Mouse (Mus musculus): ENCODE measurements at regions not wholly inside any gene's neighbourhood (a gene's known extent, or its start where the extent isn't known, plus 50 kb on each side); places are given as distances from the start of the nearest gene placed in this dataset.

DNA sequence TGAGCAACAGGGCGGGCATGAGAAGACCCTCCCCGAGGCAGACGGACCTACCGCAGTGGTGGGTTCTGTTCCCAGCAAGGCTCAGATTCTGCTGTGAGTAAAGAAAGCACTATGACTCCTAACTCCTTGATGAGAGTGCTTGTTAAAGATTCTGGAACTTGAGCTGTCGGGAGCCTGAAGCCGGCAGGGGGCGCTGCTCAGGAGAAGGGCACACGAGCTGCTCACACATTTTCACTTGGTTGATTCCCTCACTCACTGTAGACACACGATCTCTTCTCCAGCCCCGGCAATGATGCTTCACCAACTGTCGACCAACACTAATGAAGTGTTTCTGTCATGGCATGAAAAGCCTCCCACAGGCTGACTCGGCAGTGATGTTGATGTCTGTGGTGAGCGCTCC, 185.6 kb downstream of the Gxylt1 start:
- no peak overlapping the region for H3K4me3 ChIP-seq (ENCODE audit: low read depth, low read length)
- no peak overlapping the region for H3K9ac ChIP-seq (replicated peaks; ENCODE audit: low read depth, low read length)
- 29% methylated on average over 13 of the region's 13 CpGs for WGBS
- H3K36me3 ChIP-seq (ENCODE audit: control insufficient read depth, insufficient read depth, low read length): no peaks in the 10 kb centered on the region
- H3K9me3 ChIP-seq (ENCODE audit: control insufficient read depth, low read depth, low read length): no peaks in the 10 kb centered on the region
- H3K4me1 ChIP-seq (ENCODE audit: control insufficient read depth, insufficient read depth, low read length): no peaks in the 10 kb centered on the region
- H3K27ac ChIP-seq (ENCODE audit: low read length): no peak overlapping the region
- no peak overlapping the region for H3K4me2 ChIP-seq (replicated peaks; ENCODE audit: low read depth, low read length)
- no peak for ATAC-seq (ENCODE audit: insufficient number of reproducible peaks, insufficient read depth, low FRiP score, low read depth)
- no peaks in the 10 kb centered on the region for H3K27me3 ChIP-seq (ENCODE audit: control insufficient read depth, insufficient read depth, low read length)

DNA sequence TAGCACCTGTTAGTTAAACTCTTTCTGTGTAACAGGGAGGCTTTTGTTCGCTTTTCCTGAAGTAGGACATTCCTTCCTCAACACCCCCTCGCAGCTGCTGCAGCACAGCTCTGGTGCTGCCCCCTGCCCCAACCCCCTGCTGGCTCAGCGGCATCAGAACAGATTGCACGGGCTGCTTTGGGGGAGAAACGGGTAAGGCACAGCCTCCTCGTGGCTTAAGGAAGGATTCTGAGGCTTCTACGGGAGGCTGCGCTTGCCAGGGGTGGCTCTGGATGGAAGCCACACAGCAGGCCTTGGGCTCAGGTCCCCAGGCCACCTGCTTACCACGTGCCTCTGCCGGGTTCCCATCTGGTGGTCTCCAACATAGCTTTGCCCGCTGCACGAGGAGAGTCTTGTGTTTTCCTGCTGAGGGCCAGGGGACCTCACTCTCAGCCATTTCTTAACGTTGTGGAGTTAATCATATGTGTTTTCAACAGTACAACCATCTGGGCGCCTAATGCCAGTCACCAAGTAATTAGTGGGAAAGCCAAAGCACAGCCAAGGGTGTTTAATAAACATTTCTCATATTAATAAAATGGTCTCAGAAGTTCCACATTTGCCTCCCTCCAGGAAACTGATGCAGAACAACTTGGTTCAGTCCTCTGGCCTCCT, 189.9 kb downstream of the Gxylt1 start:
- 57% methylated on average over 14 of the region's 14 CpGs for WGBS
- ATAC-seq (ENCODE audit: insufficient number of reproducible peaks, insufficient read depth, low FRiP score, low read depth): no peak
- no peak overlapping the region for H3K27ac ChIP-seq (ENCODE audit: low read length)
- no peaks in the 10 kb centered on the region for H3K27me3 ChIP-seq (ENCODE audit: control insufficient read depth, insufficient read depth, low read length)
- no peaks in the 10 kb centered on the region for H3K4me1 ChIP-seq (ENCODE audit: control insufficient read depth, insufficient read depth, low read length)
- no peak overlapping the region for H3K4me2 ChIP-seq (replicated peaks; ENCODE audit: low read depth, low read length)
- H3K9ac ChIP-seq (replicated peaks; ENCODE audit: low read depth, low read length): no peak overlapping the region
- no peaks in the 10 kb centered on the region for H3K36me3 ChIP-seq (ENCODE audit: control insufficient read depth, insufficient read depth, low read length)
- no peak overlapping the region for H3K4me3 ChIP-seq (ENCODE audit: low read depth, low read length)
- H3K9me3 ChIP-seq (ENCODE audit: control insufficient read depth, low read depth, low read length): no peaks in the 10 kb centered on the region

GRCm38 (mm10) chr15:93074070-93074469, 200.9 kb downstream of the Gxylt1 start:
- Histone ChIP-seq H3K9ac (replicated peaks; ENCODE audit: low read depth, low read length) (no peak overlapping the region), H3K4me3 (ENCODE audit: low read depth, low read length) (no peak overlapping the region), H3K27me3 (ENCODE audit: control insufficient read depth, insufficient read depth, low read length) (no peaks in the 10 kb centered on the region), H3K27ac (ENCODE audit: low read length) (no peak overlapping the region), H3K4me1 (ENCODE audit: control insufficient read depth, insufficient read depth, low read length) (no peaks in the 10 kb centered on the region), H3K9me3 (ENCODE audit: control insufficient read depth, low read depth, low read length) (no peaks in the 10 kb centered on the region), H3K4me2 (replicated peaks; ENCODE audit: low read depth, low read length) (no peak overlapping the region), H3K36me3 (ENCODE audit: control insufficient read depth, insufficient read depth, low read length) (no peaks in the 10 kb centered on the region)
- no peak for ATAC-seq (ENCODE audit: insufficient number of reproducible peaks, insufficient read depth, low FRiP score, low read depth)
- 56% methylated on average over 6 of the region's 6 CpGs for WGBS

DNA sequence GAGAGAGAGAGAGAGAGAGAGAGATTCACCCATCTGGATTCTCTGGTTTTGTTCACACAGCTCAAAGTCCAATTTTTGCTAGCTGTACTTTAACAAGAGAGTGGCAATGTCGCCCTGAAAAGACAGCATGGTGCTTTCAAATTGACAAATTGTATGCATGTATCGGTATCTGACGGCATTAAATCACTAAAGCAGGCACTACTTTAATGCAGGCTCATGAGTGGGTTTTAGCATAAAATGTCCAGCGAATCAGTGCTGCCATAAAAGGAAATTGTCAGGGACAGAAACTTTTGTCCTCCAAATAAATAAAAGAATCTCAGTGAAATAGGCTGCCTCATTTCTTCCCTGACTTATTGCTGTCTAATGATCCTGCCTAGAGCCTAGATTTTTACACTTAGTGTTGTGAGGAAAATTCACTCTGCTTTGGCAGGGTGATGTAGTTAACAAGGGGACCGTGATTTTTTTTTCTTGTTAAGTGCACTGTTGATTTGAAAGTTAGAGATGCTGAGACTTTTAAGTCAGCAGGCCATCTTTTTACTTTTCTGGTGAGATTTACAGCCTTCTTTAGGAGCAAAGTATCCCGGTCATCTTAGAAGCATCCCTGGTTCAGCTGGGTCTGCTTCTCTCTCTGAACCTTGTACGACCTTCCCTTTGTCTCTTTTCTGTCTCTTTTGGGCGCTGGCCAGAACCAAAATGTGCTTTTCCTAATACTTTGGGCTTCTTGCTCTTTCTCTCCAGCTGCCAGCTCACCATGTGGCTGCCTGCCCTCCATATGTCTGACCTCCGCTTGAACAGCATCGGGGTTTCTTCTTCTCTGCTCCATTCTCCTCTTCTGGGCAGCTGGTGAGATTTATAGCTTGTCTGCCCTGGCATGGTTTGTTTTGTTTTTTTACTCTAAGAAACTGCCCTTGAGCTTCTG, 212.5 kb downstream of the Gxylt1 start:
- H3K27me3 ChIP-seq (ENCODE audit: control insufficient read depth, insufficient read depth, low read length): no peaks in the 10 kb centered on the region
- ATAC-seq (ENCODE audit: insufficient number of reproducible peaks, insufficient read depth, low FRiP score, low read depth): no peak
- no peak overlapping the region for H3K9ac ChIP-seq (replicated peaks; ENCODE audit: low read depth, low read length)
- no peaks in the 10 kb centered on the region for H3K36me3 ChIP-seq (ENCODE audit: control insufficient read depth, insufficient read depth, low read length)
- H3K4me2 ChIP-seq (replicated peaks; ENCODE audit: low read depth, low read length): no peak overlapping the region
- no peaks in the 10 kb centered on the region for H3K9me3 ChIP-seq (ENCODE audit: control insufficient read depth, low read depth, low read length)
- no peak overlapping the region; the same call in 1 of the 2 replicates for H3K27ac ChIP-seq (ENCODE audit: low read length)
- no peaks in the 10 kb centered on the region for H3K4me1 ChIP-seq (ENCODE audit: control insufficient read depth, insufficient read depth, low read length)
- no peak overlapping the region for H3K4me3 ChIP-seq (ENCODE audit: low read depth, low read length)
- WGBS: 41% methylated on average over 10 of the region's 10 CpGs

- no peak for ATAC-seq (ENCODE audit: insufficient number of reproducible peaks, insufficient read depth, low FRiP score, low read depth)
- no peak overlapping the region for H3K4me2 ChIP-seq (replicated peaks; ENCODE audit: low read depth, low read length)
- no peak overlapping the region for H3K4me3 ChIP-seq (ENCODE audit: low read depth, low read length)
- 87% methylated on average over 3 of the region's 3 CpGs for WGBS
- H3K27me3 ChIP-seq (ENCODE audit: control insufficient read depth, insufficient read depth, low read length): no peaks in the 10 kb centered on the region
- no peaks in the 10 kb centered on the region for H3K9me3 ChIP-seq (ENCODE audit: control insufficient read depth, low read depth, low read length)
- H3K36me3 ChIP-seq (ENCODE audit: control insufficient read depth, insufficient read depth, low read length): no peaks in the 10 kb centered on the region
- no peaks in the 10 kb centered on the region for H3K4me1 ChIP-seq (ENCODE audit: control insufficient read depth, insufficient read depth, low read length)
- no peak overlapping the region for H3K27ac ChIP-seq (ENCODE audit: low read length)
- no peak overlapping the region for H3K9ac ChIP-seq (replicated peaks; ENCODE audit: low read depth, low read length)
Measured at GRCm38 (mm10) chr15:93053471-93053870, 221.5 kb downstream of the Gxylt1 start.

DNA sequence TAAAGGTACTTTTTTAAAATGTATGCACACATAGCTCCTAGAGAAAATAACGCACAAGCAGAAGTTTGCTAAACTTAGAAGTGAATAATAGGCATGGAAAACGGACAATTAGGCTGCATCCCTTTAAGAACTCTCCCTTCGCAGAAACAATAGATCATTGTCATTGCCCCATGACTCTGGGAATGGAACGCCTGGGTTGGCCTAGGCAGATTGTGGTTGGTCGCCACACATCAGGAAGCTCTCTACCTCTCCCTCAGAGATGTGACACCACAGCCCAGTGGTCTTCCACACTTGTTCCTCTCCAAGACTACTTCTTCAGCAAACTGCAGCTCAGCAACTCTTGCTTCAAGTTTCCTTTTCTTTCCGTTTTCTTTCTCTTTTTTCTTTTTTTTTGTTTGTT, 247.8 kb downstream of the Gxylt1 start:
- Histone ChIP-seq H3K4me1 (ENCODE audit: control insufficient read depth, insufficient read depth, low read length) (no peaks in the 10 kb centered on the region), H3K9me3 (ENCODE audit: control insufficient read depth, low read depth, low read length) (no peaks in the 10 kb centered on the region), H3K27me3 (ENCODE audit: control insufficient read depth, insufficient read depth, low read length) (no peaks in the 10 kb centered on the region), H3K9ac (replicated peaks; ENCODE audit: low read depth, low read length) (no peak overlapping the region), H3K4me3 (ENCODE audit: low read depth, low read length) (no peak overlapping the region), H3K36me3 (ENCODE audit: control insufficient read depth, insufficient read depth, low read length) (no peaks in the 10 kb centered on the region), H3K27ac (ENCODE audit: low read length) (no peak overlapping the region), H3K4me2 (replicated peaks; ENCODE audit: low read depth, low read length) (no peak overlapping the region)
- ATAC-seq (ENCODE audit: insufficient number of reproducible peaks, insufficient read depth, low FRiP score, low read depth): no peak
- WGBS: 41% methylated on average over 6 of the region's 6 CpGs

GRCm38 (mm10) chr15:93026456-93027078, 248.4 kb downstream of the Gxylt1 start:
- Histone ChIP-seq H3K9me3 (ENCODE audit: control insufficient read depth, low read depth, low read length) (no peaks in the 10 kb centered on the region), H3K4me1 (ENCODE audit: control insufficient read depth, insufficient read depth, low read length) (no peaks in the 10 kb centered on the region), H3K9ac (replicated peaks; ENCODE audit: low read depth, low read length) (no peak overlapping the region), H3K36me3 (ENCODE audit: control insufficient read depth, insufficient read depth, low read length) (no peaks in the 10 kb centered on the region), H3K27ac (ENCODE audit: low read length) (no peak overlapping the region), H3K27me3 (ENCODE audit: control insufficient read depth, insufficient read depth, low read length) (no peaks in the 10 kb centered on the region), H3K4me2 (replicated peaks; ENCODE audit: low read depth, low read length) (no peak overlapping the region), H3K4me3 (ENCODE audit: low read depth, low read length) (no peak overlapping the region)
- no peak for ATAC-seq (ENCODE audit: insufficient number of reproducible peaks, insufficient read depth, low FRiP score, low read depth)
- 55% methylated on average over 11 of the region's 11 CpGs for whole genome bisulfite sequencing

DNA sequence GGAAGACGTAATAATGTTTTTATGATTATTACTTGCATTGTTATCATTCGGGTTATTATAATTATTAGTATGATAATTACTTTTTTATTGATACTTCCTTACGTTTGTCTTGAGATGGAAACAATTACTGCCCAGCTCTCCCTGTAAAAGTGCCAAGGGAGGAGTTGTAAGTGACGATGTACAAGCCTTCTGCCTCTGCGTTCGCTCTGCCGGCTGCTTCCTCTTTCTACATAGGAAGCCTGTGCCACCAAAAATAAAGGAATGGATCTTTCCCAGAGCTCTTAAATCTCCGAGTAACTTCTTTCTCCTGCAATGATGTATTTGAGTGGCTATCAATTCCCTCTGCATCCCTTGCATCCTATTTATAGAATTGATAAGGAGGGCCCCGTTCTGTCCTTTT, 249.2 kb downstream of the Gxylt1 start:
- no peaks in the 10 kb centered on the region for H3K9me3 ChIP-seq (ENCODE audit: control insufficient read depth, low read depth, low read length)
- no peak overlapping the region for H3K27ac ChIP-seq (ENCODE audit: low read length)
- no peaks in the 10 kb centered on the region for H3K27me3 ChIP-seq (ENCODE audit: control insufficient read depth, insufficient read depth, low read length)
- no peaks in the 10 kb centered on the region for H3K4me1 ChIP-seq (ENCODE audit: control insufficient read depth, insufficient read depth, low read length)
- H3K4me2 ChIP-seq (replicated peaks; ENCODE audit: low read depth, low read length): no peak overlapping the region
- no peak for ATAC-seq (ENCODE audit: insufficient number of reproducible peaks, insufficient read depth, low FRiP score, low read depth)
- H3K36me3 ChIP-seq (ENCODE audit: control insufficient read depth, insufficient read depth, low read length): no peaks in the 10 kb centered on the region
- no peak overlapping the region for H3K4me3 ChIP-seq (ENCODE audit: low read depth, low read length)
- 78% methylated on average over 9 of the region's 9 CpGs for WGBS
- no peak overlapping the region for H3K9ac ChIP-seq (replicated peaks; ENCODE audit: low read depth, low read length)

All from stomach, embryonic 14.5 days (tissue).